Mouse (Mus musculus) kidney, postnatal 0 days (tissue): ENCODE data around the gene Kiss1r. TPM values are rescaled to one million over a fixed set of nuclear protein-coding genes. Genes with fewer than 3 reads are reported as not detected.

Source experiments
- ATAC-seq: fragments of 200-750 bp; cut with Nextera tagmentation; replicated peaks from 2 replicates; pipeline ENCODE4 v1.8.0; 2017; ENCODE audit warnings: low read depth, moderate number of reproducible peaks, moderate TSS enrichment, moderate library complexity; ENCODE audit not compliant: low FRiP score
- DNase-seq: peaks from one replicate; pipeline ENCODE4 v3.0.0-alpha.2; 2016; ENCODE audit warnings: low spot score
- H3K27ac ChIP-seq: fragments of 300-500 bp; sonication (generic); 2 replicates; pipeline ENCODE4 v1.5.1; 2014; ENCODE audit warnings: mild to moderate bottlenecking
- H3K27me3 ChIP-seq: fragments of 300-500 bp; sonication (generic); 2 replicates; pipeline ENCODE4 v1.6.1; 2014; ENCODE audit warnings: low read length, mixed read lengths; ENCODE audit not compliant: insufficient read depth
- H3K36me3 ChIP-seq: fragments of 300-500 bp; sonication (generic); 2 replicates; pipeline ENCODE4 v1.6.1; 2014; ENCODE audit warnings: low read length, mixed read lengths; ENCODE audit not compliant: insufficient read depth
- H3K4me1 ChIP-seq: fragments of 300-500 bp; sonication (generic); replicated peaks from 2 replicates; pipeline ENCODE4 v1.6.1; 2014; ENCODE audit warnings: antibody characterized with exemption, low read length, mixed read lengths; ENCODE audit not compliant: insufficient read depth
- H3K4me2 ChIP-seq: fragments of 300-500 bp; sonication (generic); 2 replicates; pipeline ENCODE4 v1.6.1; 2014; ENCODE audit warnings: mild to moderate bottlenecking, low read length, moderate library complexity, mixed read lengths
- H3K4me3 ChIP-seq: fragments of 300-500 bp; sonication (generic); replicated peaks from 2 replicates; pipeline ENCODE4 v1.5.1; 2014; ENCODE audit warnings: low read depth, low read length
- H3K9ac ChIP-seq: fragments of 300-500 bp; sonication (generic); 2 replicates; pipeline ENCODE4 v1.6.1; 2014; ENCODE audit warnings: low read depth, low read length
- H3K9me3 ChIP-seq: fragments of 300-500 bp; sonication (generic); replicated peaks from 2 replicates; pipeline ENCODE4 v1.6.1; 2016; ENCODE audit warnings: low read length, inconsistent platforms, mixed read lengths
- CTCF ChIP-seq: IDR thresholded peaks from 2 replicates; pipeline ENCODE4 v1.5.1; 2016; ENCODE audit warnings: antibody characterized with exemption, low read depth, mild to moderate bottlenecking, moderate library complexity
- WGBS: fragments of 180-500 bp; shearing (Covaris S2); extraction: QIAGEN DNeasy Blood & Tissue Kit; methylation state at CpG from one replicate; pipeline ENCODE4 v1.1.7; 2014; 5-methylcytosine and 5-hydroxymethylcytosine counted together
- polyA plus RNA-seq: library from polyadenylated mRNA; unstranded; fragments of >200 nt; fragmentation: Nextera tagmentation; extraction: Ambion mirVana; gene quantifications from 2 replicates; pipeline ENCODE4 v1.2.1, GENCODE M21; 2015

The Kiss1r gene
- polyA plus RNA-seq, 1 experiment from 2014 or later, result 1.6 TPM

GRCm38 (mm10) chr10:79877174-79877573, 39.6 kb upstream of the Kiss1r start:
- ATAC-seq, result no peak
- DNase-seq, result no peak
- no peaks in the 10 kb centered on the region for H3K9me3 ChIP-seq
- no peak overlapping the region for H3K4me2 ChIP-seq
- H3K4me3 ChIP-seq, result no peak overlapping the region
- H3K27ac ChIP-seq, result no peak overlapping the region
- no peaks in the 10 kb centered on the region for H3K27me3 ChIP-seq
- no peaks in the 10 kb centered on the region for H3K36me3 ChIP-seq
- no peak overlapping the region for H3K9ac ChIP-seq
- no peak for TF ChIP-seq CTCF
- H3K4me1 ChIP-seq, result peaks cover 36% of the 10 kb centered on the region
- 58% methylated on average over 1 of the region's 1 CpGs for WGBS

DNA sequence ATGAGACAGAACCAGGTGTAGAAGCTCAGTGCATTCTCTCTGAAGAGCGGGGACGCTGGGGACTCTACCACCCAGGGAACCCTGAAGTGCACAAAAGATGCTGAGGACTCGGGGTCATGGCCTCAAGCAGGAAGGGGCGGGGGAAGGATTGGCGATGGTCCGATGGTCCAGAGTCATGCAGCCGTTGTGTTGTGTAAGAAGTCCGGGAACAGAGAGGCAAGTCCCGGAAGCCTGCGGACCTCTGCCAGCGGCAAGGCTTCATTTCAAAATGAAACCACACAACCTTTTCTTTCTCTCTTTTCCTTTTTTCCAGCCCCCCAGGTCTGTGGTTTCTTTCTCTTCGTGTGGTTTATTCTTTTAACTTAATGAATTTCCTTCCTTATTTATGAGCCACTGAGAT, 39.0 kb upstream of the Kiss1r start:
- TF ChIP-seq CTCF, result no peak
- H3K4me1 ChIP-seq, result peaks cover 42% of the 10 kb centered on the region
- no peaks in the 10 kb centered on the region for H3K9me3 ChIP-seq
- H3K4me2 ChIP-seq, result no peak overlapping the region
- H3K27me3 ChIP-seq, result no peaks in the 10 kb centered on the region
- 35% methylated on average over 12 of the region's 12 CpGs for WGBS
- DNase-seq, result no peak
- 0 out of 2 replicates have a peak overlapping the region, but pooled peaks have one; percentile 25 for H3K27ac ChIP-seq
- no peak for ATAC-seq
- H3K9ac ChIP-seq, result no peak overlapping the region
- H3K4me3 ChIP-seq, result no peak overlapping the region
- no peaks in the 10 kb centered on the region for H3K36me3 ChIP-seq

DNA sequence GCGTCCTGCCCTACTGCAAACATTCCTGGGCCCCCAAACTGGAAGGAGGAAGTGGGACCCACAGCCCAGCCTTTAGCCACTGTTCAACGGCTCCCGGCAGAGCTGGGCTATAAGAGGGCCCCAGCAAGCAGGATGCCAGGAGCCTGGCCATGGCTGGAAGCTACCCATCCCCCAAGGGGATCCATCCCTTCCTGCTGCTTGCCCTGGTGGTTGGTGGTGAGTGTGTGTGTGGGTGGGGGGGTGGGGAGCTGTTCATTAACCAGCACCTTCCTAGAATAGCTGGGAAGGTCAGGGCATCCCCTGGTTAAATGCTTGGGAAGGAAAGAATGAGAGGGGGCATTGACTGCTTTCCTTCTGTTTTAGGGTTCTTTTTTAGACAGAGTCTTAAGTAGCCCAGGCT, 37.2 kb upstream of the Kiss1r start:
- no peaks in the 10 kb centered on the region for H3K36me3 ChIP-seq
- H3K4me2 ChIP-seq, result no peak overlapping the region
- ATAC-seq (0 out of 2 replicates have a peak, but pooled peaks have one; percentile 17), DNase-seq (no peak)
- H3K9me3 ChIP-seq, result no peaks in the 10 kb centered on the region
- peak overlapping the region; percentile 62; the same call in 1 of the 2 replicates for H3K27ac ChIP-seq
- WGBS, result 34% methylated on average over 3 of the region's 3 CpGs
- no peak overlapping the region for H3K4me3 ChIP-seq
- no peaks in the 10 kb centered on the region for H3K27me3 ChIP-seq
- no peak overlapping the region for H3K9ac ChIP-seq
- TF ChIP-seq CTCF, result no peak
- peaks cover 37% of the 10 kb centered on the region for H3K4me1 ChIP-seq

GRCm38 (mm10) chr10:79880721-79881120, 36.0 kb upstream of the Kiss1r start:
- DNase-seq (no peak), ATAC-seq (no peak)
- Histone ChIP-seq H3K27me3 (no peaks in the 10 kb centered on the region), H3K9ac (no peak overlapping the region), H3K4me1 (peaks cover 31% of the 10 kb centered on the region), H3K4me2 (no peak overlapping the region), H3K4me3 (no peak overlapping the region), H3K9me3 (no peaks in the 10 kb centered on the region), H3K36me3 (no peaks in the 10 kb centered on the region), H3K27ac (no peak overlapping the region; the same call in 1 of the 2 replicates)
- 19% methylated on average over 9 of the region's 9 CpGs for WGBS
- TF ChIP-seq CTCF, result no peak

DNA sequence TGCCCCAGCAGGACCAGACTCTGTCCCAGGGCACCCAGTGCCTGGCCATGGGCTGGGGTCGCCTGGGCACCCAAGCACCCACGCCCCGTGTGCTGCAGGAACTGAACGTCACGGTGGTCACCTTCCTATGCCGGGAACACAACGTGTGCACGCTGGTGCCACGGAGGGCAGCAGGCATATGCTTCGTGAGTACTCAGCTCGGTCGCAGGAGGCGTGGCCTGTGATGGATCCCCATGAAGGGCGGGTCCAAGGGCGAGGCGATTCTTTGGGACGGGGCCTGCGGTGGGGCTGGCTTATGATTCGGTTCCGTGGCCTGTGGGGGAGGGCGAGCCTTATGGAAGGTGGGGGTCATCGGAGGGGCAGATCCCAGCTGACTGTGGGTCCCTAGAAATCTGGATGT, 34.8 kb upstream of the Kiss1r start:
- 0 out of 2 replicates have a peak, but pooled peaks have one; percentile 18 for ATAC-seq
- DNase-seq, result no peak

DNA sequence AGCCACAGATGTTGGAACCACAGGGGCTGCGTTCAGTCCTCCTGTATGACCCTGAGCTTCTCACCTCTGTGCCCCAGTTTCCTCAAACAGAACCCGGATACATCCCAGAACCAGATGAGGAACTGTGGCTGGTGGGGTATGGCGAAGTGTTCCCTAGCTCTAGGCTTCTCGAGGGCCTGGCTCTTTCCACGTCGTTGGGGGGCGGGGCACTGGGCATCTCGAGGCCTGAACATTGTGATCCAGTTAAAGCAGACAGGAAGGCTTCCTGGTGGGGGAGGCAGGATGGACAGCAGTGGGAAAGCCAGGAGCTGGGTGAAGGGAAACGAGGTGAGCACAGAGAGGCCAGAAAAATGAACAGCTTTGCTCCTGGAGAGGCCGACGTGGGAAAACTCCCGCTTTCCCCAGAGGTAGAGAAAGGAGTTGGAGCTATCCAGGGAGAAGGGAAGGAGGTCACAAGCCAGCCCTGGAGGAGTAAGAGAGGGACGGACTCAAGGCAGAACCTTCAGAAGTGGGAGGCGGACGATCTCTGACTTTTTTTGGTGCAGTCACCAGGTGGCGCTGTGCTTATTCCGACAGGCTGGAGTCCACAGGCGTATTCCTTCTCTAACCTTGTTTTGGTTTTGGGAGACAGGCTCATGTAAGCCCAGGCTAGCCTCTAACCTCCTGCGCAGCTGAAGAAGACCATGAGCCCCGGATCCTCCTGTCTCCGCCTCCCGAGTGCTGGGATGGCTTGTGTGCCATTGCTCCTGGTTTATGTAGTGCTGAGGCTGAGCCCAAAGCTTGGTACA, 33.3 kb upstream of the Kiss1r start:
- DNase-seq, result peak; percentile 91
- TF ChIP-seq CTCF, result peak; percentile 82
- Histone ChIP-seq H3K9ac (no peak overlapping the region), H3K27me3 (no peaks in the 10 kb centered on the region), H3K4me1 (peaks cover 22% of the 10 kb centered on the region), H3K4me2 (peak overlapping the region; percentile 24; the same call in 1 of the 2 replicates), H3K4me3 (no peak overlapping the region), H3K36me3 (no peaks in the 10 kb centered on the region), H3K9me3 (no peaks in the 10 kb centered on the region), H3K27ac (no peak overlapping the region)
- WGBS, result 15% methylated on average over 22 of the region's 22 CpGs
- no peak for ATAC-seq

More for the DNA sequence above, 34.8 kb upstream of the Kiss1r start:
- TF ChIP-seq CTCF, result no peak
- H3K36me3 ChIP-seq, result no peaks in the 10 kb centered on the region
- H3K4me2 ChIP-seq, result peak overlapping the region; percentile 44
- H3K9ac ChIP-seq, result no peak overlapping the region
- no peaks in the 10 kb centered on the region for H3K27me3 ChIP-seq
- 9% methylated on average over 22 of the region's 22 CpGs for WGBS
- H3K4me3 ChIP-seq, result no peak overlapping the region
- H3K9me3 ChIP-seq, result no peaks in the 10 kb centered on the region
- no peak overlapping the region for H3K27ac ChIP-seq
- H3K4me1 ChIP-seq, result peaks cover 31% of the 10 kb centered on the region
